Mouse (Mus musculus): ENCODE results near the gene Tmcc3.

Tmcc3 gene

GRCm38 (mm10) chr10:94551511-94551910 lies 239.8 kb downstream of the Tmcc3 start:
- peak; percentile 29 for DNase-seq (ENCODE audit: low spot score)

- peak; percentile 50 for DNase-seq (ENCODE audit: low spot score)
Measured at GRCm38 (mm10) chr10:94551924-94552523, 240.3 kb downstream of the Tmcc3 start.

DNA sequence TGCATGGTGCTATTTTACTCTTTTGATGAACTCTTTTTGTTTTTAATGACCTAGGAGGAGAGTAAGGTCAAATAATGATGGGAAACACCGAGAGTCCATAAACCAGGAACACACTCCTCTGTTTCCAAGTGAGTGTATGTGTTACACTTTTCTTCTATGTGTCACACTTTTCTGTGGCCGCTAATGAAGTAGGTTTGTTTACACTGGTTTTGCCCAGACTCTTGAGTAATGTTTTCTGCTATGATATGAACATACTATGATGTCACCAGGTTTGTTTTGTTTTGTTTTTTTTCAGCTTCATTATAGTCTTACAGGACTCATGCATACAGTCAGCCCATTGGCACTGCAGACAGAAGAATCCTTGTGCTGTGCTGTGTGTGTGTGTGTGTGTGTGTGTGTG lies 243.6 kb downstream of the Tmcc3 start:
- no peak for DNase-seq (ENCODE audit: low spot score)

- no peak for DNase-seq (ENCODE audit: low spot score)
Measured at GRCm38 (mm10) chr10:94557428-94558149, 245.8 kb downstream of the Tmcc3 start.

GRCm38 (mm10) chr10:94558826-94559225 lies 247.1 kb downstream of the Tmcc3 start:
- DNase-seq (ENCODE audit: low spot score) = no peak

GRCm38 (mm10) chr10:94561351-94561750 lies 249.6 kb downstream of the Tmcc3 start:
- no peak for DNase-seq (ENCODE audit: low spot score)

GRCm38 (mm10) chr10:94562188-94562587 lies 250.4 kb downstream of the Tmcc3 start:
- DNase-seq (ENCODE audit: low spot score) = peak; percentile 41

DNA sequence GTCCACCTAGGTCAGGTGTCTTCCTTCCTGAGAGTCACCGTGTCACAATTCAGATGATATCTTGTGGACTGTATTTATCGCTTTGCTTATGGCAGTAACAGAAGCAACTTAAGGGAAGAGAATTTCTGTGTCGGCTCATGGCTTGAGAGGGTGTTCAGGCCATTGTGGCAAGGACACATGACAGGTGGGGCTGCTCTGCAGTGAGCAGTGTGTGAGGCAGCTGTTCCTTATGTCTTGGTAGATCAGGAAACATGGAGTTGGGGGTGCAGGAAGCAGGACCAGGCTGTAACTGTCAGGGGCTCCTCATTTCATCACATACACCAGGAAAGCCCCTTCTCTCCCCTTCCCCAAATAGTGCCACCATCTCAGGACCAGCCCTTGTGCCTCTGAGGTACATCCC lies 251.2 kb downstream of the Tmcc3 start:
- no peak for DNase-seq (ENCODE audit: low spot score)

- DNase-seq (ENCODE audit: low spot score) = no peak
Measured at GRCm38 (mm10) chr10:94565410-94566221, 253.9 kb downstream of the Tmcc3 start.

DNA sequence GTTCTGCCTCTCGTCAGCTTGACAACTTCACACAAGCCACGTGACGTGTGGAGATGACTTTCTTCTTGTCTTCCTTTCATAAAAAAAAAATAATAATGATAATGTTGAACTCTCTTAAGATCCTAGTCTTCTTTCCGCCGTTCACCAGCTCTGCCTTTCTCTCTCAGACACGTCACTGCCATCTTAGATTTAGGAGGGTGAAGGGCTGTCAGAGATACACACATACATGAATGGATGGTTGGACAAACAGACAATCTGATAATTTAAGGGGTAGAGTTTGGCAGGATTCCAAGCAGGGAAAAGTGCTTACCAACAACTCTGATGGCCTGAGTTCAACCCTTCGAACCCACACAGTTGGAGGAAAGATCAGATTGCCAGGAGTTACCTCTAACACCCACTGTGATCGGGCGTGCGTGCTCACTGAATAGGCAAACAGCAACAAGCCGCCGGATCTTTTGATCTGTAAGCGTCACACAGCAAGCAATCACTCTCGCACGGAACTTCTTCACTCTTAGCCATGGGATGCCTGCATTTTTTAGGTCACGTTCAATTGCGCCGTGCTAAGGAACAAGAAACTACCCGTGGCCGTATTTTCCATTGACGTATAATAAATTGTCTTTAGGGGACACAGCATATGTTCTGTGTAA lies 254.6 kb downstream of the Tmcc3 start:
- no peak for DNase-seq (ENCODE audit: low spot score)

GRCm38 (mm10) chr10:94567251-94567650 lies 255.5 kb downstream of the Tmcc3 start:
- DNase-seq (ENCODE audit: low spot score) = no peak

DNA sequence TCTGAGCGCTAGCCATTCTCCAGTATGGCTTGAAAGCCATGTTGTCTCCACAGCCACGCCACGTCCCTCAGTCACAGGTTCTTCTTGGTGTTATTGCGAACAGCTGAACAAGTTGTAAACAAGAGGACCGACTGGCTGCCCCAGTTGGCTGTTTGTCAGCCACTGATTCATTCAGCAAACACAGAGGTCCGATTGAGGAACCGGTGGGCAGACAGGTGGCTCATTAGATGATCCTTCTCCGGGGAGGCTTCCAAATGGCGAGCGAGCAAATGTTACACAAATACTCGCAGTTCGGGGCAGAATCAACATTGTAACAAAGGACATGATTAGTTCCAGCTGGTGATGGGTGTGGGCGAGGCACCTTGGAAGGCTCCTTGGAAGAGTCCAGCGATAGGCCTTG lies 256.2 kb downstream of the Tmcc3 start:
- DNase-seq (ENCODE audit: low spot score) = no peak

- DNase-seq (ENCODE audit: low spot score) = no peak
Measured at GRCm38 (mm10) chr10:94568867-94569266, 257.1 kb downstream of the Tmcc3 start.

GRCm38 (mm10) chr10:94569731-94570130 lies 258.0 kb downstream of the Tmcc3 start:
- DNase-seq (ENCODE audit: low spot score) = no peak

- peak; percentile 7 for DNase-seq (ENCODE audit: low spot score)
Measured at GRCm38 (mm10) chr10:94571927-94572620, 260.3 kb downstream of the Tmcc3 start.

- no peak for DNase-seq (ENCODE audit: low spot score)
Measured at GRCm38 (mm10) chr10:94572772-94573171, 261.0 kb downstream of the Tmcc3 start.

GRCm38 (mm10) chr10:94574451-94575333 lies 262.9 kb downstream of the Tmcc3 start:
- DNase-seq (ENCODE audit: low spot score) = no peak

GRCm38 (mm10) chr10:94575958-94576357 lies 264.2 kb downstream of the Tmcc3 start:
- DNase-seq (ENCODE audit: low spot score) = no peak

GRCm38 (mm10) chr10:94578870-94579269 lies 267.1 kb downstream of the Tmcc3 start:
- no peak for DNase-seq (ENCODE audit: low spot score)

- no peak for DNase-seq (ENCODE audit: low spot score)
Measured at GRCm38 (mm10) chr10:94581384-94581783, 269.6 kb downstream of the Tmcc3 start.

DNA sequence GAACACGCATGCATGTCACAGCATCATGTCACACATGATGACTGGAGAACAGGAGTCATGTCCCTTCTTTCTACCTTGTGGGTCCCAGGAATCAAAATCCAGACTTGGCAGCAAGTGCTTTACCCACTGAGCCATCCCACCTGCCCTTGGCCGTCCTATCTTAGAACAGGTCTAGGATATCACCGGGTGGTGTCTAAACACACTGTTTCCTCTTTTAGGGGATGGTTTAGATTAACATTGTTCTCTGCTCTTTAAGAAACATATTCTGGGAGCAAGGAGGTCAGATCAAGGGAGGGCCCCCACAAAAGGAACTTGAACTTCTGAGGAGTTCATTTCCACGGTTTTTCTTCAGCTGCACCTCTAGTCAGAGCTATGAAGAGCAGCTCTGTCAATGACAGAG lies 272.0 kb downstream of the Tmcc3 start:
- no peak for DNase-seq (ENCODE audit: low spot score)
